Mouse (Mus musculus) MEL (cell line): ENCODE measurements around the gene Tdrd7. TPM values are rescaled to one million over a fixed set of nuclear protein-coding genes. Genes with fewer than 3 reads are reported as not detected.

Experiments used
- DNase-seq: peaks from one replicate; pipeline ENCODE4 v3.0.0; 2011; ENCODE audit warnings: low read depth, low spot score
- H3K27ac ChIP-seq: 2 replicates; pipeline ENCODE4 v1.5.1; 2012; ENCODE audit warnings: low read depth, mild to moderate bottlenecking, control low read depth, low read length, moderate library complexity; ENCODE audit not compliant: control insufficient read depth
- H3K27me3 ChIP-seq, 2 experiments: fragments of 150-350 bp in 1 of 2; sonication (generic) in 1 of 2; 2 replicates each; pipeline ENCODE4 v1.6.1; 2012; ENCODE audit warnings: low read length in 2 of 2, mild to moderate bottlenecking in 2 of 2, improper control_type of control experiment in 1 of 2, moderate library complexity in 1 of 2; ENCODE audit not compliant: insufficient read depth in 2 of 2, control insufficient read depth in 1 of 2
- H3K36me3 ChIP-seq, 2 experiments: 2 replicates each; pipeline ENCODE4 v1.6.1; 2012 to 2014; ENCODE audit warnings: low read length in 2 of 2, improper control_type of control experiment in 1 of 2, inconsistent platforms in 1 of 2, mild to moderate bottlenecking in 1 of 2; ENCODE audit not compliant: insufficient read depth in 2 of 2, control insufficient read depth in 1 of 2
- H3K4me1 ChIP-seq, 2 experiments: fragments of 150-350 bp in 1 of 2; sonication (generic) in 1 of 2; 2 replicates each; pipeline ENCODE4 v1.6.1; 2012; ENCODE audit warnings: low read length in 2 of 2, improper control_type of control experiment in 1 of 2, mild to moderate bottlenecking in 1 of 2; ENCODE audit not compliant: insufficient read depth in 2 of 2, control insufficient read depth in 1 of 2
- H3K4me3 ChIP-seq, 2 experiments: fragments of 150-350 bp in 1 of 2; sonication (generic) in 1 of 2; 2 replicates each; pipeline ENCODE4 v1.5.1; 2012; ENCODE audit warnings: low read depth in 2 of 2, low read length in 2 of 2, mild to moderate bottlenecking in 2 of 2, moderate library complexity in 2 of 2, control low read depth in 1 of 2, improper control_type of control experiment in 1 of 2; ENCODE audit not compliant: control insufficient read depth in 1 of 2, insufficient read depth in 1 of 2
- H3K79me2 ChIP-seq: 2 replicates; pipeline ENCODE4 v1.6.1; 2012; ENCODE audit warnings: mild to moderate bottlenecking, low read length, moderate library complexity; ENCODE audit not compliant: control insufficient read depth, poor library complexity, insufficient read depth
- H3K9ac ChIP-seq: 2 replicates; pipeline ENCODE4 v1.6.1; 2012; ENCODE audit warnings: low read depth, mild to moderate bottlenecking, control low read depth, low read length, moderate library complexity; ENCODE audit not compliant: control insufficient read depth, poor library complexity, severe bottlenecking
- H3K9me3 ChIP-seq: fragments of 150-350 bp; sonication (generic); replicated peaks from 2 replicates; pipeline ENCODE4 v1.6.1; 2012; ENCODE audit warnings: mild to moderate bottlenecking, low read length, improper control_type of control experiment, moderate library complexity; ENCODE audit not compliant: insufficient read depth
- BHLHE40 ChIP-seq: IDR thresholded peaks from 2 replicates; pipeline ENCODE4 v1.6.1; 2012; ENCODE audit warnings: low read depth, mild to moderate bottlenecking, inconsistent platforms, low read length, improper control_type of control experiment, borderline replicate concordance
- CHD1 ChIP-seq: IDR thresholded peaks from 2 replicates; pipeline ENCODE4 v1.6.1; 2012; ENCODE audit warnings: low read depth, mild to moderate bottlenecking, inconsistent platforms, low read length, improper control_type of control experiment
- ELF1 ChIP-seq: IDR thresholded peaks from 2 replicates; pipeline ENCODE4 v1.6.1; 2014; ENCODE audit warnings: low read depth, mild to moderate bottlenecking, inconsistent platforms, low read length, improper control_type of control experiment, moderate library complexity
- EP300 ChIP-seq, 2 experiments: IDR thresholded peaks; 2 replicates each; pipeline ENCODE4 v1.6.1; 2011; ENCODE audit warnings: improper control_type of control experiment in 2 of 2, low read length in 2 of 2, low read depth in 1 of 2, mild to moderate bottlenecking in 1 of 2
- ETS1 ChIP-seq: IDR thresholded peaks from 2 replicates; pipeline ENCODE4 v1.6.1; 2012; ENCODE audit warnings: low read depth, mild to moderate bottlenecking, inconsistent platforms, low read length, improper control_type of control experiment, moderate library complexity
- GATA1 ChIP-seq: IDR thresholded peaks from 2 replicates; pipeline ENCODE4 v1.6.1; 2011; ENCODE audit warnings: low read depth, low read length, improper control_type of control experiment
- KAT2A ChIP-seq: conservative IDR thresholded peaks from 2 replicates; pipeline ENCODE4 v1.6.1; 2012; ENCODE audit warnings: low read depth, low read length, improper control_type of control experiment, inconsistent platforms
- MXI1 ChIP-seq: IDR thresholded peaks from 2 replicates; pipeline ENCODE4 v1.6.1; 2011; ENCODE audit warnings: mild to moderate bottlenecking, low read depth, low read length, improper control_type of control experiment
- MYB ChIP-seq: IDR thresholded peaks from 2 replicates; pipeline ENCODE4 v1.6.1; 2011; ENCODE audit warnings: mild to moderate bottlenecking, low read depth, low read length, improper control_type of control experiment
- NRF1 ChIP-seq: IDR thresholded peaks from 2 replicates; pipeline ENCODE4 v1.6.1; 2014; ENCODE audit warnings: low read depth, mild to moderate bottlenecking, inconsistent platforms, low read length, improper control_type of control experiment, moderate library complexity; ENCODE audit not compliant: poor library complexity, insufficient read depth, severe bottlenecking
- POLR2AphosphoS2 ChIP-seq: IDR thresholded peaks from 2 replicates; pipeline ENCODE4 v1.6.1; 2011; ENCODE audit warnings: low read length, improper control_type of control experiment
- POLR2AphosphoS5 ChIP-seq: IDR thresholded peaks from 2 replicates; pipeline ENCODE4 v1.6.1; 2012; ENCODE audit warnings: low read depth, borderline replicate concordance, mild to moderate bottlenecking, inconsistent platforms, low read length, moderate library complexity, mixed read lengths
- RAD21 ChIP-seq: IDR thresholded peaks from 2 replicates; pipeline ENCODE4 v1.6.1; 2011; ENCODE audit warnings: mild to moderate bottlenecking, low read depth, low read length, improper control_type of control experiment
- RCOR1 ChIP-seq: IDR thresholded peaks from 2 replicates; pipeline ENCODE4 v1.6.1; 2012; ENCODE audit warnings: low read depth, mild to moderate bottlenecking, inconsistent platforms, low read length, improper control_type of control experiment
- SMC3 ChIP-seq: IDR thresholded peaks from 2 replicates; pipeline ENCODE4 v1.6.1; 2011; ENCODE audit warnings: low read depth, low read length, improper control_type of control experiment
- TBP ChIP-seq: IDR thresholded peaks from 2 replicates; pipeline ENCODE4 v1.8.0; 2011; ENCODE audit warnings: low read depth, low read length, improper control_type of control experiment
- UBTF ChIP-seq: IDR thresholded peaks from 2 replicates; pipeline ENCODE4 v1.6.1; 2012; ENCODE audit warnings: low read depth, mild to moderate bottlenecking, inconsistent platforms, low read length, improper control_type of control experiment, moderate library complexity, borderline replicate concordance; ENCODE audit not compliant: insufficient read depth
- USF2 ChIP-seq, 2 experiments: IDR thresholded peaks; 2 replicates each; pipeline ENCODE4 v1.6.1; 2011 to 2012; ENCODE audit warnings: improper control_type of control experiment in 2 of 2, low read length in 2 of 2, borderline replicate concordance in 1 of 2, inconsistent platforms in 1 of 2, low read depth in 1 of 2, mild to moderate bottlenecking in 1 of 2; ENCODE audit not compliant: insufficient read depth in 1 of 2
- ZKSCAN1 ChIP-seq: IDR thresholded peaks from 2 replicates; pipeline ENCODE4 v1.6.1; 2012; ENCODE audit warnings: low read depth, mild to moderate bottlenecking, inconsistent platforms, low read length, improper control_type of control experiment, moderate library complexity
- ZMIZ1 ChIP-seq: IDR thresholded peaks from 2 replicates; pipeline ENCODE4 v1.6.1; 2012; ENCODE audit warnings: low read depth, mild to moderate bottlenecking, inconsistent platforms, low read length, improper control_type of control experiment, moderate library complexity
- ZNF384 ChIP-seq: IDR thresholded peaks from 2 replicates; pipeline ENCODE4 v1.6.1; 2012; ENCODE audit warnings: low read depth, mild to moderate bottlenecking, inconsistent platforms, low read length, improper control_type of control experiment
- polyA plus RNA-seq, 2 experiments: library from polyadenylated mRNA; stranded (reverse) in 1 of 2; unstranded in 1 of 2; fragments of >175 nt in 1 of 2; fragments of >200 nt in 1 of 2; gene quantifications; 2 replicates each; pipeline versions ENCODE4 v1.2.1 to v1.2.4; 2012; ENCODE audit warnings: low replicate concordance in 2 of 2, low read depth in 1 of 2; ENCODE audit not compliant: insufficient read length in 2 of 2, insufficient read depth in 1 of 2, missing spikeins in 1 of 2
- total RNA-seq: library from RNA; depleted of rRNA; stranded (reverse); fragments of 300-350 nt; gene quantifications from 2 replicates; pipeline ENCODE4 v1.2.3, GENCODE M21; 2012

The Tdrd7 gene
- total and polyA plus RNA-seq, 3 experiments, result 7.7 to 11.9 TPM; not detected in 1

DNA sequence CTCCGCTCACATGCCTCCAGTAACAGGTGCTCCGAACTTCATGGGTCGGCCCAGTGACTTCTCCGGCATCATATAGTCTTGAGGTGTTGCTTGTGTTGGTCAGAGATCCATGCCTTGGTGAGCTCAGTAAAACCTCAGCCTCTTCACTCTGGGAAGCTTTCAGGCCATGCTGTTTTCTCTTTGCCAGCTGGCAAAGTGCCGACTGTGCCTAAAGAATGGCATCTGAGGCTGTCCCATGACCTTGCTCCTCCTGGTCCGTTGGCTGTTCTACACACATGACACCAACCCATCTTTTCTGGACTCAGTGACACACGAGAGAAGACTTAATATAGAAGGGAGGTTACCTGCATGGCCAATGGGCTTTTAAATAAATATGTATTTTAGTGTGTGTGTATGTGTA lies 83.3 kb downstream of the Tdrd7 start:
- Histone ChIP-seq H3K36me3 (no peaks in the 10 kb centered on the region), H3K4me3 (no peak overlapping the region), H3K9ac (no peak overlapping the region), H3K9me3 (no peaks in the 10 kb centered on the region), H3K27me3 (no peaks in the 10 kb centered on the region), H3K4me1 (no peaks in the 10 kb centered on the region), H3K27ac (no peak overlapping the region), H3K79me2 (no peaks in the 10 kb centered on the region)
- no peak for DNase-seq
- TF ChIP-seq RCOR1, result no peak
- no peak for TF ChIP-seq SMC3
- no peak for TF ChIP-seq RAD21
- no peak for TF ChIP-seq POLR2AphosphoS2
- no peak for TF ChIP-seq MYB
- TF ChIP-seq POLR2AphosphoS5, result no peak
- no peak for TF ChIP-seq TBP
- TF ChIP-seq ELF1, result no peak
- TF ChIP-seq EP300 (IDR thresholded peaks at IDR 0.05; ENCODE audit: low read depth in 1 of 2, low read length in 2 of 2), result no peak
- no peak for TF ChIP-seq ETS1
- TF ChIP-seq ZKSCAN1, result no peak

DNA sequence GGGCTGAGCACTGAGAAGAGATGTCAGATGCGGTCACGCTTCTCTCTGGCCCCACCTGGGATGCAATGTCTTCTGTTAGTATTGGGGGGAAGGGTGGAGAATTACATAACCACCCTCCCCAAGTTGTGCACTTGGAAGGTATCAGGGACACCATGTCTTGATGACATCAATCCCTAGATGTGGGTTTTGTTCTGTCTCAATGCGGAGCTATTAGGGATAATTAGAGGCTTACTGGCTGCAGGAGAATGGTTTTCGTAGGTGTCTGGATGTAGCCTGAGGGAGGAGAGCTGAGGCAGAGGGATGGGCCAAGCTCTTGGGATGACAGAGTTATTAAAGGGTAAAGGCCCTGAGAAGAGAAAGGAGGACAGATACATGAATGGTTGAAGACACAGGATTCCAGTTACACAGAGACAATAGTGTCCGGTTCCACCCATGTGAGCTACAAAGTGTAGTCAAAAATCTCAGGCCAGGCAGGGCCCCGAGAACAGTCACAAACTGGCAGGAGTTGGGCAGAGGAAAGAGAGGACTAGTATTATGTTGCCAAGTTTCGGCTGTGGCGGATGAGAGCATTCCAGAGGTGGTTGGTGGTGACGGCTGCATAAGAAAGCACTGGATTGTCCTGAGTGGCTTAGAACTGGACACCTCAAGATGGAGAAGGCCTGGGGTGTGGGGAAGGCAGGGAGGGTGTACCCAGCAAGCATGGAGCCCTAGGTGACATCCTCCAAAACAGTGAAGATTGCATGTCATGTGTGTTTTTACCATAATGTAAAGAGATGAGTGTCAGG lies 88.4 kb downstream of the Tdrd7 start:
- no peaks in the 10 kb centered on the region for H3K27me3 ChIP-seq
- H3K36me3 ChIP-seq, result no peaks in the 10 kb centered on the region
- no peak for TF ChIP-seq KAT2A
- no peak for TF ChIP-seq ZKSCAN1
- no peak for TF ChIP-seq ZMIZ1
- TF ChIP-seq UBTF, result no peak
- TF ChIP-seq ZNF384, result no peak
- TF ChIP-seq MXI1, result no peak
- no peak for TF ChIP-seq POLR2AphosphoS5
- no peak for TF ChIP-seq ELF1
- TF ChIP-seq ETS1, result no peak
- TF ChIP-seq BHLHE40, result no peak
- TF ChIP-seq SMC3, result no peak
- TF ChIP-seq USF2 (IDR thresholded peaks at IDR 0.05; ENCODE audit: borderline replicate concordance in 1 of 2, insufficient read depth in 1 of 2, low read depth in 1 of 2, low read length in 2 of 2), result no peak
- TF ChIP-seq GATA1, result no peak
- TF ChIP-seq NRF1, result no peak
- TF ChIP-seq CHD1, result no peak
- TF ChIP-seq, all 39 proteins: peak for 0
- no peak for DNase-seq
- H3K79me2 ChIP-seq, result no peaks in the 10 kb centered on the region
- no peak overlapping the region for H3K27ac ChIP-seq
- H3K9me3 ChIP-seq, result no peaks in the 10 kb centered on the region
- H3K9ac ChIP-seq, result no peak overlapping the region
- H3K4me3 ChIP-seq, result no peak overlapping the region
- no peaks in the 10 kb centered on the region for H3K4me1 ChIP-seq
